Mouse (Mus musculus) midbrain, embryonic 12.5 days (tissue): ENCODE results near the gene Zmynd8. TPM values are rescaled to one million over a fixed set of nuclear protein-coding genes. Genes with fewer than 3 reads are reported as not detected.

Source experiments
- ATAC-seq: fragments of 200-750 bp; cut with Nextera tagmentation; 2 replicates; pipeline ENCODE4 v1.8.0; 2017; ENCODE audit warnings: low read depth, moderate TSS enrichment, moderate library complexity; ENCODE audit not compliant: low FRiP score
- H3K27ac ChIP-seq: fragments of 300-500 bp; sonication (generic); replicated peaks from 2 replicates; pipeline ENCODE4 v1.5.1; 2016; ENCODE audit warnings: mild to moderate bottlenecking
- H3K27me3 ChIP-seq: fragments of 300-500 bp; sonication (generic); 2 replicates; pipeline ENCODE4 v1.6.1; 2016; ENCODE audit warnings: mild to moderate bottlenecking
- H3K36me3 ChIP-seq: fragments of 300-500 bp; sonication (generic); 2 replicates; pipeline ENCODE4 v1.6.1; 2016
- H3K4me1 ChIP-seq: fragments of 300-500 bp; sonication (generic); 2 replicates; pipeline ENCODE4 v1.6.1; 2016
- H3K4me2 ChIP-seq: fragments of 300-500 bp; sonication (generic); replicated peaks from 2 replicates; pipeline ENCODE4 v1.6.1; 2016; ENCODE audit warnings: mild to moderate bottlenecking, moderate library complexity
- H3K4me3 ChIP-seq: fragments of 300-500 bp; sonication (generic); 2 replicates; pipeline ENCODE4 v1.5.1; 2016; ENCODE audit warnings: mild to moderate bottlenecking
- H3K9ac ChIP-seq: fragments of 300-500 bp; sonication (generic); replicated peaks from 2 replicates; pipeline ENCODE4 v1.6.1; 2016; ENCODE audit warnings: mild to moderate bottlenecking, moderate library complexity
- H3K9me3 ChIP-seq: fragments of 300-500 bp; sonication (generic); 2 replicates; pipeline ENCODE4 v1.6.1; 2016; ENCODE audit warnings: mild to moderate bottlenecking
- WGBS: fragments of 180-500 bp; shearing (Covaris S2); methylation state at CpG from one replicate; pipeline ENCODE4 v1.1.7; 2016; 5-methylcytosine and 5-hydroxymethylcytosine counted together
- polyA plus RNA-seq: library from polyadenylated mRNA; unstranded; fragments of >200 nt; fragmentation: Nextera tagmentation; extraction: Ambion mirVana; gene quantifications from 2 replicates; pipeline ENCODE4 v1.2.1, GENCODE M21; 2016

The Zmynd8 gene
- polyA plus RNA-seq, 1 experiment from 2014 or later: 71.2 TPM

- Histone ChIP-seq H3K4me1 (peaks cover 66% of the 10 kb centered on the region), H3K4me3 (no peak overlapping the region), H3K27ac (peak overlapping the region; percentile 52), H3K4me2 (no peak overlapping the region), H3K9ac (no peak overlapping the region), H3K27me3 (no peaks in the 10 kb centered on the region), H3K36me3 (peaks cover 15% of the 10 kb centered on the region; the same call in 1 of the 2 replicates), H3K9me3 (no peaks in the 10 kb centered on the region)
- ATAC-seq: peak; percentile 48; the same call in 1 of the 2 replicates
- 83% methylated on average over 26 of the region's 26 CpGs for WGBS
These were observed 36.9 kb downstream of the Zmynd8 start for GRCm38 (mm10) chr2:165861683-165862594.

GRCm38 (mm10) chr2:165860962-165861682 is 37.7 kb downstream of the Zmynd8 start:
- no peaks in the 10 kb centered on the region for H3K9me3 ChIP-seq
- no peak overlapping the region for H3K9ac ChIP-seq
- 91% methylated on average over 20 of the region's 20 CpGs for WGBS
- peaks cover 15% of the 10 kb centered on the region; the same call in 1 of the 2 replicates for H3K36me3 ChIP-seq
- H3K4me3 ChIP-seq: no peak overlapping the region
- no peak overlapping the region for H3K4me2 ChIP-seq
- ATAC-seq: no peak
- H3K27me3 ChIP-seq: no peaks in the 10 kb centered on the region
- H3K4me1 ChIP-seq: peaks cover 66% of the 10 kb centered on the region
- H3K27ac ChIP-seq: no peak overlapping the region

- no peak for ATAC-seq
- Histone ChIP-seq H3K27me3 (no peaks in the 10 kb centered on the region), H3K9ac (no peak overlapping the region), H3K4me2 (no peak overlapping the region), H3K4me3 (no peak overlapping the region), H3K9me3 (no peaks in the 10 kb centered on the region), H3K27ac (no peak overlapping the region), H3K36me3 (peaks cover 15% of the 10 kb centered on the region; the same call in 1 of the 2 replicates), H3K4me1 (peaks cover 69% of the 10 kb centered on the region)
- 97% methylated on average over 6 of the region's 6 CpGs for WGBS
These were observed 38.4 kb downstream of the Zmynd8 start for GRCm38 (mm10) chr2:165860447-165860846.

- WGBS: 11% methylated on average over 12 of the region's 12 CpGs
- Histone ChIP-seq H3K27me3 (no peaks in the 10 kb centered on the region), H3K36me3 (peaks cover 13% of the 10 kb centered on the region; the same call in 1 of the 2 replicates), H3K4me2 (peak overlapping the region; percentile 40), H3K9me3 (no peaks in the 10 kb centered on the region), H3K4me3 (no peak overlapping the region), H3K9ac (peak overlapping the region; percentile 52; the same call in 1 of the 2 replicates), H3K4me1 (peaks cover 81% of the 10 kb centered on the region), H3K27ac (peak overlapping the region; percentile 90)
- ATAC-seq: no peak
These were observed 40.1 kb downstream of the Zmynd8 start for GRCm38 (mm10) chr2:165858453-165859384.

GRCm38 (mm10) chr2:165857841-165858426 is 40.9 kb downstream of the Zmynd8 start:
- peak overlapping the region; percentile 18; the same call in 1 of the 2 replicates for H3K4me3 ChIP-seq

GRCm38 (mm10) chr2:165857395-165857831 is 41.4 kb downstream of the Zmynd8 start:
- WGBS: 8% methylated on average over 4 of the region's 4 CpGs
- peaks cover 75% of the 10 kb centered on the region for H3K4me1 ChIP-seq
- 0 out of 2 replicates have a peak overlapping the region, but pooled peaks have one; percentile 18 for H3K4me3 ChIP-seq
- ATAC-seq: no peak
- peak overlapping the region; percentile 52 for H3K9ac ChIP-seq
- H3K9me3 ChIP-seq: no peaks in the 10 kb centered on the region
- H3K4me2 ChIP-seq: peak overlapping the region; percentile 40
- peak overlapping the region; percentile 90 for H3K27ac ChIP-seq
- H3K36me3 ChIP-seq: peaks cover 15% of the 10 kb centered on the region; the same call in 1 of the 2 replicates
- no peaks in the 10 kb centered on the region for H3K27me3 ChIP-seq

More at GRCm38 (mm10) chr2:165857841-165858426, 40.9 kb downstream of the Zmynd8 start:
- Histone ChIP-seq H3K9ac (peak overlapping the region; percentile 52), H3K4me1 (peaks cover 76% of the 10 kb centered on the region), H3K36me3 (peaks cover 13% of the 10 kb centered on the region; the same call in 1 of the 2 replicates), H3K27ac (peak overlapping the region; percentile 90), H3K9me3 (no peaks in the 10 kb centered on the region), H3K27me3 (no peaks in the 10 kb centered on the region), H3K4me2 (peak overlapping the region; percentile 40)
- 5% methylated on average over 22 of the region's 22 CpGs for WGBS
- ATAC-seq: 0 out of 2 replicates have a peak, but pooled peaks have one; percentile 7

- no peak for ATAC-seq
- H3K27ac ChIP-seq: peak overlapping the region; percentile 90
- no peaks in the 10 kb centered on the region for H3K27me3 ChIP-seq
- H3K4me3 ChIP-seq: no peak overlapping the region
- H3K9ac ChIP-seq: no peak overlapping the region
- H3K4me2 ChIP-seq: no peak overlapping the region
- WGBS: 76% methylated on average over 7 of the region's 7 CpGs
- peaks cover 18% of the 10 kb centered on the region; the same call in 1 of the 2 replicates for H3K36me3 ChIP-seq
- no peaks in the 10 kb centered on the region for H3K9me3 ChIP-seq
- peaks cover 73% of the 10 kb centered on the region for H3K4me1 ChIP-seq
These were observed 42.1 kb downstream of the Zmynd8 start for GRCm38 (mm10) chr2:165856611-165857200.

GRCm38 (mm10) chr2:165855641-165856301 is 43.0 kb downstream of the Zmynd8 start:
- no peak overlapping the region for H3K4me2 ChIP-seq
- H3K4me1 ChIP-seq: peaks cover 74% of the 10 kb centered on the region
- no peak overlapping the region for H3K4me3 ChIP-seq
- peak overlapping the region; percentile 90; the same call in 1 of the 2 replicates for H3K27ac ChIP-seq
- peaks cover 18% of the 10 kb centered on the region; the same call in 1 of the 2 replicates for H3K36me3 ChIP-seq
- ATAC-seq: no peak
- no peaks in the 10 kb centered on the region for H3K27me3 ChIP-seq
- WGBS: 77% methylated on average over 6 of the region's 6 CpGs
- no peaks in the 10 kb centered on the region for H3K9me3 ChIP-seq
- H3K9ac ChIP-seq: no peak overlapping the region

- no peaks in the 10 kb centered on the region for H3K27me3 ChIP-seq
- H3K4me3 ChIP-seq: no peak overlapping the region
- peak overlapping the region; percentile 50 for H3K27ac ChIP-seq
- no peaks in the 10 kb centered on the region for H3K9me3 ChIP-seq
- ATAC-seq: peak; percentile 17; the same call in 1 of the 2 replicates
- 59% methylated on average over 16 of the region's 16 CpGs for WGBS
- peaks cover 68% of the 10 kb centered on the region for H3K4me1 ChIP-seq
- H3K9ac ChIP-seq: no peak overlapping the region
- no peak overlapping the region for H3K4me2 ChIP-seq
- H3K36me3 ChIP-seq: peaks cover 30% of the 10 kb centered on the region
These were observed 44.4 kb downstream of the Zmynd8 start for GRCm38 (mm10) chr2:165854207-165854968.
